Mouse (Mus musculus) monocyte, adult 2 months (primary cell): ENCODE data around the gene D930007J09Rik.
A peak's percentile ranks its signal among the peaks of the same experiment; 100 is the strongest.

ENCODE experiments used
- DNase-seq, 2 experiments: peaks; one replicate each; pipeline ENCODE4 v3.0.0; 2022; ENCODE audit warnings: low spot score in 2 of 2, low read depth in 1 of 2

Gene D930007J09Rik

GRCm38 (mm10) chr13:32821671-32822070 lies 19.0 kb upstream of the D930007J09Rik start:
- DNase-seq = no peak

DNA sequence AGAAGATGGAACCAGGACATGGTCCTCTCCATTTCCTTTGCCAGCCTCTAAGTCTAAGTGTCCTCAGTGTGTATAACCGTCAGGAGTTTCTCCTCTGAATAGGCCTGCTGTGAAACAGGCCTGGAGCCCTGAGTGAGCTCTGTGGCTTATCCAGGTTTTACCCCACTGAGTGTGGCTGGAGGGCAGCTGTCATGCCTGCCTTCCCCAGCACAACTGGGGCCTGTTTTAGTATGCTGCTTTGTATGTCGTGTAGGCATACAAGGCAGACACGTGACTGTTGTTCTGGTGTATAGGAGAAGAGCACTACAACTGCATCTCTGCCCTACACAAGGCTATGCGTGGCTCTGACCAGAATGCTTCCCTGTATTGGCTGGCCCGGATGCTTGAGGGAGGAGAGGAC lies 17.3 kb upstream of the D930007J09Rik start:
- DNase-seq = no peak

DNA sequence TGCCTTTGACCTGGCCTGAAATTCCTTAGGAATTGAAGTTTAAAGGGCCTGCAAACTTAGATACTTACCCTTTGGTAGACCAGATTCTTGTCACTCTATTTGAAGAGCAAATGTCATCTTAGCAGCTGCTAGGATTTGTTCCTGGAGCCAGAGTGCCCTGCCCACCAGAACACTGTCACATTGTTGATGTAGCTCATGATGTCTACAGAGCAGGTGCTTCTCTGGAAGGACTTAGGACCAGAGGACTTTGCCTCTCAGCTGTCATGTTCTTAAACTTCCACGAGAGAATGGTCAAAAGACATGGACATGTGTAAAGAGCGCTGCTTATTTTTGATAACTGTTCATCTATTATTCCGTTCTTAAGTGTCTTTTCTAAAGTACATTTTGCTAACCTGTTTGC lies 16.6 kb upstream of the D930007J09Rik start:
- no peak for DNase-seq

DNA sequence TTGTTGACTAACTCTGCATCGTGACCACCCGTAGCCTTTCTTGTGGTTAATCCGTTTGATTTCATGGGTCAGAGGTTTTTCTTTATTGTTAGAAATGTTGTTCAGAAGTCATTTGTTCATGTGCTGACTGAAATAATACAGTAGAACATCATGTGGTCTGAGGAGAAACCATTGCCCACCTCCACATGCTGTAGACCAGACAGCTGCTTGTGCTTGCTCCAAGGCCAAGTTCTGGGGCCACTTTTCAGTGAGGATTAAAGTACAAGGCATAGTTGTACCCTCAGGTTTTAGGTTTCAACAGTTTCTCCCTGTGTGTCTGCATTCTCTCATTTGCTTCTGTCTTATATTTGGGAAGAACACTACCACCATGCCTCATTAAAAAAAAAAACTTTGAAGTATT lies 5.0 kb upstream of the D930007J09Rik start:
- no peak for DNase-seq

GRCm38 (mm10) chr13:32806820-32807219 lies 4.2 kb upstream of the D930007J09Rik start:
- no peak for DNase-seq

DNA sequence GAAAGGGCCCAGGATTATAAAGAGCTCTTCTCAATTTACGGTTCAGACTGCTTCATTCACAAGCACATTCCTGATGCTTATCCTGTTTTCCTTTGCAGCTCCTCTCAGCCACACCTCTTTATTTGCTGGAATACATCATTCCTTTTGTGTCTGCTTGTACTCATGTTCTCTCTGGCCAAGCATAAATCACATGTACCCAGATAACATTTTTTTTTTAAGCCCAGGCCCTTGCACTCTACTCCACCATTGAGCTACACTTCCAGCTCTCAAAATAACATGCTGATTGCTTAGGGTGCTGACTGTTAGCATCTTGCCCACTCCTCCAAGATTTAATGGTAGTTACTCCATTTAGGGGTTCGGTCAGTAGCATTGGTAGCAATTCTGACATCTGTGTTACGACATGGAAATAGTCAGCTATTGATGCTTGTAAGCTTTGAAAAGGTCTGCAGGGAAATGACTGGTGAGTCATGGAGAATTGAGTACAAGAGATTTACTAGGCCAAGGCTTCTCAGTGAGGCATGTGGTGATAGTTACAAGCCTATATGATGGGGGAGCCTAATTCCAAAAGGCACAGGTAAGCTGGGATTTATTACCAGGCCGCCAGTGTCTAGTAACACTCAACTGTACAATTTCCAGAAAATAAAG lies 1.2 kb upstream of the D930007J09Rik start:
- no peak for DNase-seq

- peak; percentile 89 to 94 for DNase-seq
Observed at GRCm38 (mm10) chr13:32801693-32802221, 892 bp downstream of the D930007J09Rik start, which contains the start of gene Wrnip1. Gene Wrnip1 (plus strand): TSS chr13:32802038.

GRCm38 (mm10) chr13:32800859-32801258 lies 1.8 kb downstream of the D930007J09Rik start:
- peak in 1 of 2 experiments; percentile 5 for DNase-seq

DNA sequence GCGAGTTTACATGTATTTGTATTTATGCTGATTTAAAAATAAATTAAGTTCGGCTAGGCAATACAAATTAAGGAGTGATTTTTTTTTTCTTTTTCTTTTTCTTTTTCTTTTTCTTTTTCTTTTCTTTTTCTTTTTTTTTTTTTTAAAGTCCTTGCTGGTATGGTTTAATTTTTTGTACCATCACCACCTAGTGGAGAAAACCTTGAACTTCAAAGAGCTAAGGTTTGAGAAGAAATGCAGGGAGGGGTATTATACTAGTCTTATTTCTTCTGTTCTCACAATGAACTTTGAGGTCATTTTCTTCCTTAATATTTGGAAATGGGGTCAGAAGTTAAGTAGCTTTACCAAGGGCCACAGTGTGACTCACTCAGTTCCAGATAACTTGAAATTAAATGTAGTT lies 3.5 kb downstream of the D930007J09Rik start:
- DNase-seq = no peak

DNA sequence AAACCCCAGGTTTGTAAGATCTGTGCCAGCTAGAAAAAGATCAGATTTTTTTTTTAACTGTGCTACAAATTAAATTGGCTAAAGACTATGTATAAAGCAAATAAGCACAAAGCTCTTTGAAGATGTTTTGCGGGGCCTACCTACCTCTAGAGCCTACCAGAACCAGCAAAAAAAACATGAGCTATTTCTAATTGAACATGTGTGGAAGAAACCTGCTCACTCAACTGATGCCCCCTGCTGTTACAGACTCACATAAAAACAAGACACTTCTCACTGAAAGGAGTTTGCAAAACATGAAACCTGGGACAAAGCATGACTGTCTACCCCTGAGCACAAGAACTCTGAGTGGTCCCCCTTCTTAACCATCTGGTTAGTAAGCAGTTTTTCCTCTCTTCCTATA lies 5.6 kb downstream of the D930007J09Rik start:
- DNase-seq = no peak

DNA sequence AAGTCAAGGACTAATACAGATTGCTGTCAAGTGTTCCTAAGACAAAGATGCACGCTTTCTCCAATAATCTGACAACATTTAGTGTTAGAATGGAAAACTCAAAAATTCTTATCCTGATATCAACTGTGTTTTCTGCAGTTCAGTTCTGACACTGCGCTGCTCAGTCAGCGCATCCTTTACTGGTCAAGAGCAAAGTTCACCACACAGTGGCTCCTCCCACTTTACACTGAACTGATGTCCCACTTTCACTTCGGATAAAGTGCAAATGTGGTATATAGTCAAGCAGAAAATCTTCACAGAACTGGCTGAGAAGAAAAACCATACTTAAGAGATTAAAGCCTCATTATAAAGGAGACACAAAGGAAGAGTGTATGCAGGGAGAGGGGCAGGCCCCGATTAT lies 7.5 kb downstream of the D930007J09Rik start:
- DNase-seq = no peak

DNA sequence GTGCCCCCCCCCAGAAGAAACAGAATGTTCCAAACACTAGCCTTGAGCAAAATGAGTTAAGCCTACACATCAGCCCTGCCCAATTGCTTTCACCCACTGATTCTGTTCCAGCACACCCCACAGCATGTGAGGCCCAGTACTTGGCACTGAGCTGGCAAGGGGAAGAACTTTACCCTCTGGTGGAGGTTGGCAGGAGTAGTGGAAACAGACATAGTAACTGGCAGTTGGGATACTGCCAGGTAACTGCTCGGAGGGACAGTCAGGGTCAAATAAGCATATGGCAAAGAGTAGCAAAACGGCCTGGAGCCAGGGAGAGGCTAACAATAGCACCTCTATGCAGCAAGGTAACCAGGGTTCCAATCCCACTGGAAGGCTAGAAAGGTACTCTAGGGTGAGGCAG lies 8.0 kb downstream of the D930007J09Rik start:
- no peak for DNase-seq

- no peak for DNase-seq
Observed at GRCm38 (mm10) chr13:32789781-32790180, 12.9 kb downstream of the D930007J09Rik start.

DNA sequence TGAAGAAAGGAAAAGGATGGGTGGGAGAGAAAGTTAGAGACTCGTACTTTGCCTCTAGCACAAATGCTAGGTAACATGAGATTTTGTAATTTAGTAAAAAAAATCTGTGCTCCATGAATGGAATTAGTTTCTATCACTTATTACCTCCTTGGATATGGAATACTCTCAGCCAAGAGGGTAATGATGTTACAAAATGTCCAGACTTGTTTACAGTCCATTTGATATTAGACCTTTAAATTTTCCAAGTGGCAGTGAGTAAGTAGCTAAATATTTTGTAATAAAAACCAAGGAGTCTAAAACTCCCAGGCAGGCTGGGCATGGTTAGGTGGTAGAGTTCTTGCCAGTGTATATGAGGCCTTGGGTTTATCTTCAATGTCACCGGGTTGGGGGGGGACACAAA lies 15.1 kb downstream of the D930007J09Rik start:
- no peak for DNase-seq

DNA sequence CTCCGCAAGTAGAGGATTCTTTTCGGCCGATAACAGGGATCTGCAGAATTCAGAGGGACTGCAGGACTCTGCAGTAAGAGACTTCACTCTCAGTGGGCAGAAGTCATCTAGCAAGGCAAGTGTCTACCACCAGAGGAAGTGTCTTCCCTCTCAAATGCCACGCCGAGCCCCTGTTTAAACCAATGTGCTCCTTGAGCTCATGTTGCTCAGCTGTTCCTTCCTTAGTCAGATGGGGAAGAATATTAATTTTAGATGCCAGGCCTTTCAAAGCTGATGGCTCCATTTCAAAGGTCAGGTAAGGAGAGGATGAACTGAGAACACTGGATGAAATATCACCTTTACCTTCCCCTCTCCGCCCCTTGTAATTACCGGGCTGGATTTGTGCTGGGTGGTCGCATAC lies 18.8 kb downstream of the D930007J09Rik start, which contains the start of gene Mylk4:
Gene Mylk4, minus strand, starts transcription at position 139 of the 400 bp plus-strand sequence.
- no peak for DNase-seq

- DNase-seq = no peak
Observed at GRCm38 (mm10) chr13:32783055-32783454, 19.6 kb downstream of the D930007J09Rik start.

DNA sequence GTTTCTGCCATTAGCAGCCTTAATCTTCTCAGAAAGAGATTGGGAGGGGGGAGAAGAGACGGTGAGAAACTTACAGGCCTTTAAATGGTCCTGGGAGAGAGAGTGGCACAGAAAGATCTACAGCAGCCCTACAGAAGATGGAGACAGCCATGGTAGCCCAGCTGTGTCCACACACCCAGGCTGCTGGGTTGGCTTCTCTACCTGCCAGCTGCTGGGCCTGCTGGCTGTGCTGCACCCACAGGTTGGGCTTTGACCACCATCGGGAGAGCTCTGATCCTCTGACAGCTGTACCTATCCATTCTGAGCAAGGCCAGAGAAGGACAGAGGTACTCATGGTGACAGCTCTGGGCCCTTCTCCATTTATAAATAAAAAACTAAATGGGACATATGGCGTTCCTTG lies 23.8 kb downstream of the D930007J09Rik start:
- no peak for DNase-seq

GRCm38 (mm10) chr13:32776350-32776749 lies 26.3 kb downstream of the D930007J09Rik start:
- DNase-seq = no peak

DNA sequence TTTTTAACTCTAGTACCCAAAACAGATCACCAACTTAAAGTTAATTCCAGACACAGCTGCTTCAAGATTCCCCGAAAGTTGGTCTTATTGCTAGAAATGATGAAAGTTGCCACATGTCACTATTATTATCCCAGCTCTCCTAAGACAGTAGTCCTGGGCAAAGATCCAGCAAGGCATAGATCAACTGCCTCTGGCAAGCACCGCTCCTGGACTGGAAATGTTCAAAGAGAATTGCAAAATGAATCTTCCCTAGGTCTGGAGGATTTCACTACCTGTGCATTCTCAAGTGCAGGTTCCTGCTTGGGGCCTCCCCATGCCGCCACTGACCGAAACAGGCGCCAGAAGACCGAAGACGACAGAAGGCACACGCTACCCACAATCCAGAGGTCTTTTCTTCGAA lies 26.8 kb downstream of the D930007J09Rik start:
- no peak for DNase-seq

DNA sequence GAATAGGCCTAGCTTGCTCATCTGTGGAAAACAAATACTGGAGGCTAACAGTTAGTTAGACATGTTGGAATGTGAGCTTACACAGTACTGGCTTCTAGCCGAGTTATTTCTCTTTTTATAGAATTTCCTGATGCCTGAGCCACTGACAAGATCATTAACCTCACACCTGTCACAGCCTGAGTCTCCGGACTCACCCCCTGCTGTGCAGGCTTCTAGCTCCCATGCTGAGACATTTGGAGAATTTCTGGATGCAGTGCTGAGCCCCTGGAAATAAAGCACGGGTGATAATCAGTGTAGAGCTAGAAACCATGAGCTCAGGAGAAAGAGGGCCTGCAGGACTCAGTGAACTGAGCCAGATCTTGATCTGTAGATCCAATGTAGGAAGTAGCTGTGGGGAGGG lies 32.7 kb downstream of the D930007J09Rik start:
- DNase-seq = no peak

DNA sequence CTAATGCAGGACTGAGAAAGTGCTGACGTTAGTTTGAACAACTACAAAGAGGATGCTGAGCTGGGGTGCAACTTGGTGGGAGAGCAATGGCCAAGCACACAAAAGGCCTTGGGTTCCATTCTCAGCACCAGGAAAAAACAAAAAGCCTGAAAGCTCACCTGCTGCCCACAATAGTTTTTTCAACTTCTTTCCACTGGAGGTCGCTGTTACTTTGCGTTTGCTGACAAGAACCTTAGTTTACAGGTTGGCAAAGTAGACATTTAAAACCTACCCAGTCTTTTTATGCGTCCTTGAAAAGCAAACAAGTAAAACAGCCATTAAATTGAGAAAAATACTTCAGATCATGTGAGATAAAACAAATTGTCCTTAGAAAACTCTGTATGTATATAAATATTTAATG lies 34.5 kb downstream of the D930007J09Rik start:
- no peak for DNase-seq

- no peak for DNase-seq
Observed at GRCm38 (mm10) chr13:32764448-32764847, 38.2 kb downstream of the D930007J09Rik start.

- DNase-seq = no peak
Observed at GRCm38 (mm10) chr13:32763141-32763540, 39.5 kb downstream of the D930007J09Rik start.
